Mouse (Mus musculus) v-Abl transformed pro-B cells (cell line): ENCODE data around the gene Tlnrd1.

ENCODE experiments used
- in situ Hi-C, 2 experiments: fragments of 400-800 bp; cut with MboI; formaldehyde crosslinking; loops; one replicate each; pipeline ENCODE4 v1.15.1; 2025; ENCODE audit not compliant: unreplicated experiment in 2 of 2

Gene Tlnrd1

DNA sequence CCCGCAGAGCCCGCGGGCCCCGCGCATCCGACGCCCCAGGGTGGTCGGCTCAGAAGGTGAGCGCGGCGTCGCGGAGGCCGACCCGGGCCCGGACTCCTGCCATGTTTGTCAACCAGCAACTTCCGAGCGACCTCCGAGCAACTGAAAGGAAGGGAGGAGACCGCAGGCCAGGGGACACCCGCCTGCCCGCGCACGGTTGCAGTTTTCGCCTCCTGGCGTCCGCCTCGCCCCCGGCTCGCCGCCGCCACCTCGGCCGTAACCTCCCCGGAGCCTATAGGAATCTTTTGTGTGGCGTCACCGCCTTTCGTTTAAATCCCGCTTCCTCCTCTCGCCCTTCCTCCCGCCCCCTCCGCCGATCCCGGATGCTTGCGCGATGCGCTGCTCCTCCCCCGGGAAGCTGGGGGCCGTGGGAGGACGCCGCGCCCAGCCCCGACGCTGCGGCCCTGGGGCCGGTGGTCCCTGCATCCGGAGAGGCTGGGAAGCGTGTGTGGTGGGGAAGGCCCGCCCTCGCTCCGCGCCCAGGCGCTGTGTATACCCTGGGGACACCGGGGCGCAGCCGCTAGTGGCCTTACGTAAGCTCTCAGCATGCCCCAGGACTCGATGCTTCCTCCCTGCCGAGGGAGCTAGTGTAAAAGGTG is at the start of gene Tlnrd1, which contains the start of gene Mesd:
Gene Tlnrd1, minus strand, starts transcription at position 285 of the 638 bp plus-strand sequence.
Gene Mesd, plus strand, starts transcription at position 446 of the 638 bp plus-strand sequence.
- in situ Hi-C loops: loop anchor here (10.0 to 25.0 kb wide), 6 partner anchors 79 to 1222 kb away; partner anchors contain the start of genes Mex3b (in 1 of the 2) and Zfand6 (in 1 of the 2)

DNA sequence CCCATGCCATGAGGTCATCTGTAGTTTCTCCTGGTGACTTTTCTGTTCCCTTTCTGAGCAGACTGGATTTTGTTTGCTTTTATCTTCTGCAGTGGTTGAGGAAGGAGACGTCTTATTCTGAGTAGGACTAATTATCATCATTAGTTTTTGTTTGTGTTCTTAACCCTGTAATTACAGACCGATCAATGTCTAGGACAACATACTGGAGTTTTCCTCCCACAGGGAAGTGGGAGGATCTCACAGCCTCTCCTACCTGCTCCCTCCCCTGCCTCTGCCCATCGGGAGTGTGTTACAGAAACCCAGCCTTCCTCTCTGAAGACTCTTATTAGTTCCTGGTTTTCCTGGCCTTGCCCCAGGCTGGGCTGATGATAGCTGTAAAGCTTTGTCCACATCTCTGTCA is 37.5 kb upstream of the Tlnrd1 start:
- in situ Hi-C loops: loop anchor here in 1 of 2 experiments (25.0 kb wide), 2 partner anchors 691 to 866 kb away; partner anchors contain the start of gene Fah

DNA sequence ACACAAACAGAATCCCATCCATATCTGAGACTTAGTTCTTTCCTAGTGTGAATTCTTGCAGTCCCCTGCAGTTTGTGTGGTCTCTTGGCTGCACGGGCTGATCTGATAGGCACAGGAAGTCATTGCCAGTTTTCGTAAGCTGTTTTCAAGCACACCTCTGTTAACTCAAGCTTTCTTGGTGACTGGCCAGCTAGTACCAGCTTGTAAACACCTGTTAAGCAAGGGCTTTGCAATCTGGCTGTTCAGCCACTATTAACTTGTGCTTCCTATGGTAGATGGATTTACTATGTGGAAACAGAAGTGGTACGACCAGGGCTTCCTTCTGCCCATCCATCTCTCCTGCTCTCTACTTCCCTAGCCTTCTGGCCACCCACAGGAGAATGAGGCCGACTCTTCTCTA is 36.1 kb upstream of the Tlnrd1 start:
- in situ Hi-C loops: loop anchor here in 1 of 2 experiments (25.0 kb wide), 2 partner anchors 692 to 867 kb away; partner anchors contain the start of gene Fah

DNA sequence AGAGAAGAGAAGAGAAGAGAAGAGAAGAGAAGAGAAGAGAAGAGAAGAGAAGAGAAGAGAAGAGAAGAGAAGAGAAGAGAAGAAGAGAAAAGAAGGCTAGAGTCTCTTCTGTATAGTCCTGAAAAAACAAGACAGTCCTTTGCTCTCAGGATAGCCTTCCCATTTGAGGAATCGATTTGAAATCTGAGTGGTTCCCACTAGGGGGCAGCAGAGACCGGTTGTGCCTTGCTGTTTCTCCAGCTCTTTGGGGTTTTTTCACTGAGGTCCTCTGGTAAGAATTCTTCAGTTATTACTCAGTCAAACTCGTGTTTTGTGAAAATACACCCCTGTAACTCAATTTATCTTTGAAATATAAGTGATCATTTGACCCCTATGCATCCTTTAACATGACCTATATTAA is 30.5 kb upstream of the Tlnrd1 start:
- in situ Hi-C loops: loop anchor here (5.0 to 25.0 kb wide), 3 partner anchors 443 to 873 kb away; partner anchors contain the start of gene Fah (in 1 of the 2)

DNA sequence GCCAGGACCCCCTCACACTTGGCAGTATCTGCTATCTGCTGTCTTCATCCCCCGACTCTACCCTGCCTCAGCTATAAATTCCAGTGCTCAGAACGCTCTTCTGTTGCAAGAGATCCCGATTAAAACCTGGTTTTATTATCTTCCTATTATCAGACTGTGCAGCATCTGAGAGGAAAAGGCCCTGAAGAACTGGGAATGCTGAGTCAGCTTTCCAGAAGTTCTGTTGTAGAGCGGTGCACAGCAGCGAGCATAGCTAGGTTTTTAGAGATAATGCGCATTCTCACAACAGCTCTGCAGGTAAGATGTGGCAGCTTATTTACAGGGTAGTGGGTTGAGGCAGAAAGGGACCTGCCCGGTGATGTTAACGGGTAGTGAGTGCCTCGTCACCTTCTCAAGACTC is 29.9 kb upstream of the Tlnrd1 start:
- in situ Hi-C loops: loop anchor here (5.0 to 25.0 kb wide), 3 partner anchors 443 to 873 kb away; partner anchors contain the start of gene Fah (in 1 of the 2)

DNA sequence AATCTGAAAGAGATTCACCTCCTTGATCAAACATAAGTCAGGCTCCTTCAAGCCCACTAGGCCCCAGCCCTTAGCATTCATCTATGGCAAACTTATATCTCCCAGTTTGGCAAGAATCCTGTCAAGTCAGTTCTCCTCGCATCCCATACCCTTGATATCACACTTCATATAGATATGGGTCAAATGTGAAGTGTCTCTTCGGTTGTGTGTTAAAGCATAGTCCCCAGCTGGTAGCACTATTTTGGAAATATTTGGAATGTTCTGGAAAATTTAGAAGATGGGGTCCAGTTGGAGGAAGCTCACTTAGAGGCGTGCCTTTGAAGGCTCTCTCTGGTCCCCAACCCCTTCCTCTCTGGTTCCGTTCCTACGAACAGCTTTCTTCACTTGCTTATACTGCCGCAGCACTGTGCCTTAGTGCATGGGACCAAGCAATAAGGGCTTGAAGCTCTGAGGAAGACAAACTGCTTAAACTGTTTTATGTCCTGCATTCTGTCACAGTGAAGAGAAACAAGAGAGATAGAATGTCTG is 29.4 kb upstream of the Tlnrd1 start:
- in situ Hi-C loops: loop anchor here (5.0 to 25.0 kb wide), 3 partner anchors 444 to 874 kb away; partner anchors contain the start of gene Fah (in 1 of the 2)

DNA sequence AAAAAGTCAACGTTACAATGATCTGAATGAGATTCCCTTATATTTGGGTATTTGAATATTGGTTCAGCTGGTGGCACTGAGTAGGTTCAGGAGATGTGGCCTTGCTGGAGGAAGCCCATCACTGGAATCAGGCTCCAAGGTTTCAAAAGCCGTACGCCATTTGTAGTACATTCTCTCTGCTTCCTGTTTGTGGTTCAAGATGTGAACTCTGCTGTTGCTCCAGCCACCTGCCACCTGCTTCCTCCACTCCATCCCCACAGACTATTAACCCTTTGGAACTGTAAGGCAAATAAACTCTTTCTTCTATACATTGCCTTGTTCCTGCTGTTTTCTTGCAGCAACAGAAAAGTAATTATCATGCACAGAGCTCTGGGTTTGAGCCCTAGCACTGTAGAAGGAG is 27.8 kb upstream of the Tlnrd1 start:
- in situ Hi-C loops: loop anchor here (5.0 to 25.0 kb wide), 3 partner anchors 445 to 875 kb away; partner anchors contain the start of gene Fah (in 1 of the 2)

DNA sequence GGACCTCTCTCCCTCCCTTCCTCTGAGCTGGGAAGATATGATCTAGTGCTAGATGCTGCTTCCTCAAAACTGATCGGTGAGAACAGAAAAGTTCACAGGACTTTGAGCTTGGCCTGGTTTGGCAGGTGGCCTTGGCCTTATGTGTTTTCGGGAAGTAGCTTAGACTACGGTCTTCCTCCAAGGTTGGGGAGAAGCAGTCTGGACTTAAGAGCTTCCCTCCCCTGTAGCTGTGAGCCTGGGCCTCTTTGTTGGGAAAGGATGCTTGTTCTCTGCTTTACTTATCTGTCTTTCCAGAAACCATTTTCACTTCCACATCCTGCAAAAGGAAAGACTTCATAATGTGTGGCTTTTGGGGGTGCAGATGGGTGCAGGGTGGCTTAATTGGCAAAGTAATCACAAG is 20.7 kb upstream of the Tlnrd1 start:
- in situ Hi-C loops: loop anchor here in 1 of 2 experiments (25.0 kb wide), 2 partner anchors 707 to 882 kb away; partner anchors contain the start of gene Fah

DNA sequence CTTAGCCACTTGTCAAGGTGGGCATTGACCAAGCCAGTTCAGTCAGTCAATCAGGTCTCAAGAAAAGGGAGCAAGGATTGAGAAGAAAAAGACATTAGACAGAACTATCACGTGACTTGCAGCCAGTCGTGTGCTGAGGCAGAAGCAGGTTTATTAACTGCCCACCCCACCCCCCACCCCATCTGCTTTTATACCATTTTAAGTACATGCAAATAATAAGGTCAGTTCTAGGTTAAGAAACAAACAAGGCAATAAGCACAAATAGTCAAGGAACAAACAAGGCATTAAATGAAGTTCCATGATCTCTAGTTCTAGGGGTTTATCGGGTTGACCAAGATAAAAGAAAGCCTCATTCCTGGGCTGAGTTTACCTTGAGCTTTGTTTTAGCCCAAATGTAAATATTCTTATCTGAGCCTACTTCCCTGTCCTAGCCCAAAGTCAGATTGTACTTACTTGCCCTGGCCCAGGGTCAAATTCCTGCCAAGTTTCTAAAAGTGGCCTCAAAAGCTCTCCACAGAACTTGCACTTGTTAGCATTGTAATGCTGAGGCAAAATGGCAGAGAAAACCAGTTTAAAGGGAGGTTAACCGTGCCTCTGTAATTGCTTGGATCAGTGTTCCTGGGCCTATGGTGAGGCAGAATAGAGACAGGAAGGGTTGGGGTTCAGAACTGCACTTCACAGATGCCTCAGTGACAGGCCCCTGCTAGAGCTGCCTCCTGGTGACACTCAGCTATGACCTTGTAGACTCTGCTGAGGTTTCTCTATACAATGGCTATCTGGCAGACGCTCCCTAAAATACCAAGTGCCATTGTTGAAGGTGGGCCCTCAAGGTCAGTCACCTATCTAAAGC is 18.4 kb upstream of the Tlnrd1 start:
- in situ Hi-C loops: loop anchor here in 1 of 2 experiments (25.0 kb wide), 2 partner anchors 710 to 885 kb away; partner anchors contain the start of gene Fah

DNA sequence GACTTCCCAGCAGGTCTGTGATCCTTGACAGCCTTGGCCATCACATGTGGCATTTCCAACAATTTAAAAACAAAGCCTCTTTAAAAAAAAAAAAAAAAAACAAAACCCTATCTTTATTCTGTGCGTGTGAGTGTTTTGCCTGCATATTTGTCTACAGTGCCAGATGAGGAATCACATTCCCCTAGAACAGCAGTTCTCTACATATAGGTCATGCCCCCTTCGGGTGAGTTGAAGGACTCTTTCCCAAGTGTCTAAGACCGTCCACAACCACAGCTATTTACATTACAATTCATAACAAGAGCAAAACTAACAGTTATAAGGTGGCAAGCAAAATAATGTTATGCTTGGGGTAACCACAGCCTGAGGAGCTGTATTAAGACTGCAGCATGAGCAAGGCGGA is 17.3 kb upstream of the Tlnrd1 start:
- in situ Hi-C loops: loop anchor here in 1 of 2 experiments (25.0 kb wide), 2 partner anchors 711 to 886 kb away; partner anchors contain the start of gene Fah

DNA sequence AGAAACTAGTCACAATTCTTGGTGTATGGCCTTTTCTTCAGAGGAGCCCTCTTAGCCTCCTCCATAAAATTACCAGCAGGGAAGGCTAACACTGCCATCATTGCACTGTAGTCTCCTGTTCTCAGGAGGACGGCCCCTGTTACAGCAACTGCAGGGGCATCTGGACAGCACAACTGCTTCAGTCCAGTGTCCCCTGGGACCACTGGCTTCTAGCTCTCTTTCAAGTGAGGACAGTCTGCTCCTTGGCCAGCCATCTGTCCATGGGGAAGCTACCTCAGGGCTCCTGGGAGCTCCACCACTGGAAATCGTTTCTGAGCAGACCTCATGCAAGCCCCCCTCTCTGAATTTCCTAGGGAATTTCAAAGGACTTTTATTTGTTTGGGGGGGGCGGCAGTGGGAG is 16.4 kb upstream of the Tlnrd1 start:
- in situ Hi-C loops: loop anchor here in 1 of 2 experiments (25.0 kb wide), 2 partner anchors 712 to 887 kb away; partner anchors contain the start of gene Fah

DNA sequence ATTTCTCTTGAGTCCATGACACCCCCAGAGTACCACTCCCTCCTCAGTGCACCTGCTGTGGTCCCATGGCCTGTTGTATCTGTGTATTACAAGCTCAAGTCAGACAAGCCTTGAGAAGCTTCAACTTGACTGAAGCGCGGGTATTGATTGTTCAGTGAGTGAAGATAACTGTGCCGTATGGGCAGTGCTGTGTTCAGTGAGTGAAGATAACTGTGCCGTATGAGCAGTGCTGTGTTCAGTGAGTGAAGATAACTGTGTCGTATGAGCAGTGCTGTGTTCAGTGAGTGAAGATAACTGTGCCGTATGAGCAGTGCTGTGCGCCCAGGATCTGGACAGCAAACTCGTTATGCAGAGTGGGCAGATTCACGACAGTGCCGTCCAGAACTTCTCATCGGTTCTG is 14.2 kb upstream of the Tlnrd1 start:
- in situ Hi-C loops: loop anchor here (25.0 kb wide), 4 partner anchors 789 to 1236 kb away; partner anchors contain the start of genes Mex3b (in 1 of the 2) and Zfand6 (in 1 of the 2)

DNA sequence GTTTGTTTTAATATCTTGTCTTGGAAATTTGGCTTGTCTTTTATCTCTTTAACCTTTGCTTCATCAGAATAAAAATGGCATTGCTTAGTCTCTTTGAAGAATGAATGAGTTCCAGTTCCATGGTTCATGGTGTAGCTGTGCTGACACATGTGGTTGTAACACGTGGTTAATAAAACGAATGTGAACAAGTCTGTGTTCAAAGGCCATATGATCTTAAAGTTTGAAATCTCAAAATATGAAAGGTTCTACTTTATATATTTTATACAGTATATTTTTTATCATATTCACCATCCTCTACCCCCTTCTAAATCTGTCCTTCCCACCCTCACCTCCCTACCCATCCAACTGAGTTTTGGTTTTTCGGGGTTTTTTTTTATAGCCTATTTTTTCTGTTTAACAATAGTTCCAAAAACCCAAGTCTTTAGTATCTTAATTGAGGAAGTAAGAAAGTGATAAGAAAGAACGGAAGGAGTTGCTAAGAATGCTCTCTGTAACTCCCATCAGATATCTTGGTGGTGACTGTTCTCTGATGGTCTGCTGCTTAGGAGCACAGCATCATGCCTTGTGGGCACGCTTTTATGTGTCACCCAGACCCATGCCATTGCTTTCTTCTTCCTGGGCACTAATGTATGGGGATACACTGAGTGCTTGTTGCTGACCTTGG is 12.1 kb upstream of the Tlnrd1 start:
- in situ Hi-C loops: loop anchor here (25.0 kb wide), 4 partner anchors 791 to 1234 kb away; partner anchors contain the start of genes Mex3b (in 1 of the 2) and Zfand6 (in 1 of the 2)

DNA sequence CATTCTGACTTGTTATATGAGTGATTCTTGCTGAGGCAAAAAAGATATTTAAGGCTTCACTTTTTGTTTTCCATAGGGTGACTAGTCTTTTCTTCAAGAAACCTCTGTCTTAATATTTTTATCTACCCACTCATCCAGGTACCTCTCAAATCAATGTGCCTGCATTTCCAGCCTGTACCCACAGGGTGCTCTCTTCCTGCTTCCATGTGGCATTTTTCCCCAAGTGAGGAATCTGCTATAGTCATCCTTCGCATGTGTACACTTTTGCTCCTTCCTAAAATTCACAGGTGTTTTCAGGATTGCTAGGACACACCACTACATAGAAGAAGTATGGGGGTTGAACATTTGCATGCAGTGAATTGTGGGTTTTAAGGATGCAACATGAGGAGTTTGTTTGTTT is 10.2 kb upstream of the Tlnrd1 start:
- in situ Hi-C loops: loop anchor here (25.0 kb wide), 4 partner anchors 793 to 1232 kb away; partner anchors contain the start of genes Mex3b (in 1 of the 2) and Zfand6 (in 1 of the 2)

DNA sequence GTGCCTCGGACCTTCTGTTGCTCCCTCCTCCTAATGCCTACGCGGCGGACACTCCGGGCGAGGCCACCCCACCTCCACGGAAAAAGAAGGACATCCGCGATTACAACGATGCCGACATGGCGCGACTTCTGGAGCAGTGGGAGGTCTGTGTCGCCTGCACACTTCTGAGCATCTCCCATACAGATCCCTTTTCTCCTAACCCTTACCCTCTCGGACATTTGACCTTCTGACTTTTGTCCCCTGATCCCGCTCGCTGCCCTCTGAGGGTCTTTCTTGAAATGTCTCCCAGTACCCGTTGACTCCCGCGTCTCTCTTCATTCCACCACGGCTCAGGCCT is 8.2 kb upstream of the Tlnrd1 start:
- in situ Hi-C loops: loop anchor here (25.0 kb wide), 4 partner anchors 795 to 1230 kb away; partner anchors contain the start of genes Mex3b (in 1 of the 2) and Zfand6 (in 1 of the 2)

DNA sequence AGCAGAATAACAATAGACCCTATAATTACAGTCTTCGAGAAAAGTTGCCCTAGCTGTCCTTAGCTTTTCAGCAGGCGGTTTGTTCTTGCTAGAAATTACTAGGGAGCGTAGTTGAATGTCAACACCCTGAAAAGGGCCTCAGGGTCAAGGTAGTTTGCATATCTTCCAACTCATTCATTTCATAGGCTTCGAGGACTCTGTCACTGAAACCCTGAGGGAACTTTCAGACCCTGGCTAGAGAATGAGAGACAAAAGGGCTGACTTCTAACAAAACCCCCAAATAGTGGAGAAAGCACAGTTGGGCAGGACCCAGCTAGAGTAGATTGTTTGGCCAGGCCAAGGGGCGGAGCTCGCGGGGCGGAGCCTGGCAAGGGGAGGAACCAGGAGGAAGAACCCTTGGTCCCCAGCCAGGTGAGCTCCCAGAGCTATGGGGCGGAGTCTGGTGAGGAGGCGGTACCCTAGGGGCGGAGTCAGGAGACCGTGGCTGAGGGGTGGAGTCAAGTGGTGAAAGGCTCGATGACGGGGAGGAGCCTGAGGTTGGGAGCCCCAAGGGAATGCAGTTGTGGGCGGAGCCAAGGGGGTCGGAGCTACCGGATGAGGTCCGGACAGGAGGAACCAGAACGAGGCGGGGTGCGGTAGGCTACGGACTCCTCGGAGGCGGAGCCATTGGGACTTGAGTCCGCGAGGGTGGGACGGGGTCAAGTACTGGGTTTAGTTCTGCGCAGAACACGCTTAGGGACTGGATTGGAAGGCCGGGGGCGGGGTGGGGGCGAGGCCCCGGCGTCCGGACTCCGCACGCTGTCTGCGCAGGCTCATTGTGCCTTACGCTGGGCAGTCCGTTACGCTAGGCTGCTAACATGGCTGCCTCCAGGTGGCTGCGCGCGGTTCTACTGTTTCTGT is 7.6 kb upstream of the Tlnrd1 start:
- in situ Hi-C loops: loop anchor here (25.0 kb wide), 4 partner anchors 796 to 1229 kb away; partner anchors contain the start of genes Mex3b (in 1 of the 2) and Zfand6 (in 1 of the 2)

DNA sequence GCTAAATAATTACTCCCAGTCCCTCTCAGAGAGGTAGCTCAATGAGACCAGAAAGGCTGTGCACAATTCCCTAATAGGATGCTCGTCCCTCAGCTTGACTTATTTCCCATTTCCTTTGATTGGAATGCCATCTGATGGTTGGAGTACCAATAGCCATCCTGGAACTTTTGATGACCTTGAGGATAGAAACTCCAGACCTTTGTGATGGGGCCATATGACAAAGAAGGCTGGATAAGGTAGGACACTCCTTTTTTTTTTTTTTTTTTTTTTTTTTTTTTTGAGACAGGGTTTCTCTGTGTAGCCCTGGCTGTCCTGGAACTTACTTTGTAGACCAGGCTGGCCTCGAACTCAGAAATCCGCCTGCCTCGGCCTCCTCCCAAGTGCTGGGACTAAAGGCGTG is 5.8 kb upstream of the Tlnrd1 start:
- in situ Hi-C loops: loop anchor here (5.0 to 25.0 kb wide), 10 partner anchors 83 to 1228 kb away; partner anchors contain the start of genes Mex3b (in 1 of the 2) and Zfand6 (in 1 of the 2)

DNA sequence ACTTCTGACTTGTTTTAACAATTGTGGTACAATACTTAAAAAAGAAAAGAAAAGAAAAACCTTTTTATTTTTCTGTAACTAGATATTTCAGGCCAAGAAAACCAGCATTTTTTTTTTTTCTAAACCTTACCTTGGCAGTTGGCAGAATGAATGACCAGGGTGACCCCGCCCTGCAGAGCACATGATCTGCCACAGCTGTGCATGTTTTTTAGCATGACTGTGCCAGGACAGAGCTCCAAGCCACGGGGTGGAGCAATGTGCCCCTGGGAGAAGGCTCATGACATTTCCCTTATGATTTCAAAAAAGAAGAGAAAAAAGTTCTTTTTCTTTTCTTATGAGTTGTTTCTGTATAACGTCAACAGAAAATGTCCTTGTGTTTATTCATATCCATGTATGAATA is 5.3 kb upstream of the Tlnrd1 start:
- in situ Hi-C loops: loop anchor here (5.0 to 25.0 kb wide), 10 partner anchors 82 to 1227 kb away; partner anchors contain the start of genes Mex3b (in 1 of the 2) and Zfand6 (in 1 of the 2)
